Mouse (Mus musculus) kidney, adult 2 months (tissue): Measurements from ENCODE around the gene C330021F23Rik.

Experiments
- CTCF ChIP-seq: fragments of 200-500 bp; conservative IDR thresholded peaks from 2 replicates; pipeline ENCODE4 v1.5.1; 2011; ENCODE audit warnings: low read depth, mild to moderate bottlenecking, control low read depth, low read length, moderate library complexity, mixed read lengths; ENCODE audit not compliant: insufficient read depth, insufficient read length
- POLR2A ChIP-seq: fragments of 200-500 bp; IDR thresholded peaks from one replicate; pipeline ENCODE4 v1.6.1; 2011; ENCODE audit warnings: low read depth, low read length, control low read depth

- no peak for TF ChIP-seq CTCF
- TF ChIP-seq POLR2A = no peak
Observed at GRCm38 (mm10) chr8:3540076-3540475, 27.7 kb upstream of the C330021F23Rik start.
